Mouse (Mus musculus): ENCODE data around the gene B4galnt1. TPM values are rescaled to one million over a fixed set of nuclear protein-coding genes. Genes with fewer than 3 reads are reported as not detected.

Gene B4galnt1
- polyA plus RNA-seq, 1 experiment from 2014 or later, result 30.2 TPM

DNA sequence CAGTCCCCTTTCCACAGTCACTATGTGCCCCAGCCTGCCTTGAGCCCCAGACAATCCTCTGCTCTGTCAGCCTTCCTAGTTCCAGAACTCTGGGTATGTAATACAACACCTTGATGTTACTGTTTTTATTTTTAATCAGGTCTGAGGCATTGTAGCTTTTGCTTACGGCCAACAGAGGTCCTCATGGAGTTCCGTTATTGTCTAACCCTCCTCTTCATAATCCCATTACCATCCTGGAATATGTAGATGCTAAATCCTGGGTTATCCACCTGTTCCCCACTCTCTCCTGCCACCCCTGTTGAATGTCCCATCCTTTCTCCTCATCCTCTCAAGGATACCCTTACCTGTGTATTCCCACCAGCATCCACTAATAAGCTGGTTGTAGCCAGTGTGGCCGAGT is 11.2 kb downstream of the B4galnt1 start:
- Histone ChIP-seq H3K4me2 (replicated peaks) (no peak overlapping the region), H3K9me3 (no peaks in the 10 kb centered on the region), H3K27ac (no peak overlapping the region), H3K4me3 (replicated peaks) (no peak overlapping the region), H3K9ac (replicated peaks) (no peak overlapping the region), H3K4me1 (replicated peaks) (peaks cover 25% of the 10 kb centered on the region), H3K27me3 (peaks cover 72% of the 10 kb centered on the region), H3K36me3 (peaks cover 18% of the 10 kb centered on the region)
- ATAC-seq, result no peak
- 26% methylated on average over 3 of the region's 3 CpGs for WGBS

GRCm38 (mm10) chr10:127176756-127177155 is 11.7 kb downstream of the B4galnt1 start:
- H3K27me3 ChIP-seq, result peaks cover 72% of the 10 kb centered on the region
- no peak for ATAC-seq
- peaks cover 25% of the 10 kb centered on the region for H3K4me1 ChIP-seq (replicated peaks)
- H3K4me3 ChIP-seq (replicated peaks), result no peak overlapping the region
- peaks cover 15% of the 10 kb centered on the region for H3K36me3 ChIP-seq
- no peak overlapping the region for H3K27ac ChIP-seq
- WGBS, result 7% methylated on average over 7 of the region's 7 CpGs
- H3K9me3 ChIP-seq, result no peaks in the 10 kb centered on the region
- H3K4me2 ChIP-seq (replicated peaks), result no peak overlapping the region
- no peak overlapping the region for H3K9ac ChIP-seq (replicated peaks)

DNA sequence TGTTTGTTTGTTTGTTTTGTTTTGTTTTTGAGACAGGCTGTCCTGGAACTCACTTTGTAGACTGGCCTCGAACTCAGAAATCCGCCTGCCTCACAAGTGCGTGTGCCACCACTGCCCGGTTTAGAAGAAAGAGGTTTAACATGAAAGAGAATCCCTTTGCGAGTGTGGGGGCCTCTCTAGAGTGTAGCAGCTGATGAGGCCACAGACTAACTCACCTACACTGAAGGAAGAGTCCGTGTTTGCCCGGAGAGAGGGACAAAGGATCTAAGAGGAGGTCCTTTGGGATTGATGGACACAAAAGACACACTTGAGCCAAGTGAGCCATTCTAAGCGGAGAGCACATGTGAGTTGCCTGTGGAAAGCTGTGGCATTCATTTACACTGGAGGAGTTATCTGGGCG is 12.2 kb downstream of the B4galnt1 start:
- no peak overlapping the region for H3K9ac ChIP-seq (replicated peaks)
- peak overlapping the region; percentile 25; the same call in 1 of the 2 replicates for H3K4me3 ChIP-seq (replicated peaks)
- no peak overlapping the region for H3K27ac ChIP-seq
- ATAC-seq, result 0 out of 2 replicates have a peak, but pooled peaks have one; percentile 6
- peaks cover 25% of the 10 kb centered on the region for H3K4me1 ChIP-seq (replicated peaks)
- H3K4me2 ChIP-seq (replicated peaks), result peak overlapping the region; percentile 45; the same call in 1 of the 2 replicates
- peaks cover 10% of the 10 kb centered on the region; the same call in 1 of the 2 replicates for H3K36me3 ChIP-seq
- H3K9me3 ChIP-seq, result no peaks in the 10 kb centered on the region
- H3K27me3 ChIP-seq, result peaks cover 69% of the 10 kb centered on the region
- WGBS, result 22% methylated on average over 9 of the region's 9 CpGs

DNA sequence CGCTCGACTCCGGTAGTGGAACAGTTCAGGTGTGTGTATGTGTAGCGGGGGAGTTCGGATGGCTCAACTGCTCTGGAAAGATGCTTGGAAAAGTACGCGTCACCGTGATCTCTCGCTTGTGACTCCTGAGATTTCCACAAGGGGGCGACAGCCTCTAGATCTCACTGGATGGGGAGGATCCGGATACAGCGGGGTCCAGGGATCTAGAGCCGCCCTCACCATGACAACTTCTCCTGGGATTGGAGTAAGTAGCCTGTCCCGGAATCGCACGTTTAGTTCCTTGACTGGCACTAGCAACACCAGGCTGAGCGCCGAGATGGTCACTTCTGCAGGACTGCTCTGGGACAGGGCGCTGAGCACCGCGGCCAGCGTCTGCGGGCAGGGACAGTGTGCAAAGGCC is 12.7 kb downstream of the B4galnt1 start:
- WGBS, result 1% methylated on average over 23 of the region's 23 CpGs
- Histone ChIP-seq H3K9me3 (no peaks in the 10 kb centered on the region), H3K4me3 (replicated peaks) (peak overlapping the region; percentile 25), H3K9ac (replicated peaks) (no peak overlapping the region), H3K36me3 (0 out of 2 replicates have a peak, but pooled peaks cover 8% of the 10 kb centered on the region), H3K27ac (no peak overlapping the region), H3K27me3 (peaks cover 68% of the 10 kb centered on the region), H3K4me1 (replicated peaks) (peaks cover 25% of the 10 kb centered on the region), H3K4me2 (replicated peaks) (peak overlapping the region; percentile 45)
- peak; percentile 62 for ATAC-seq

- Histone ChIP-seq H3K9ac (replicated peaks) (no peak overlapping the region), H3K4me3 (replicated peaks) (peak overlapping the region; percentile 25), H3K36me3 (0 out of 2 replicates have a peak, but pooled peaks cover 3% of the 10 kb centered on the region), H3K27ac (no peak overlapping the region), H3K4me2 (replicated peaks) (peak overlapping the region; percentile 45), H3K9me3 (no peaks in the 10 kb centered on the region), H3K4me1 (replicated peaks) (peaks cover 27% of the 10 kb centered on the region), H3K27me3 (peaks cover 72% of the 10 kb centered on the region)
- ATAC-seq, result no peak
- WGBS, result 4% methylated on average over 41 of the region's 41 CpGs
Measured at GRCm38 (mm10) chr10:127178286-127179027, 13.4 kb downstream of the B4galnt1 start.

DNA sequence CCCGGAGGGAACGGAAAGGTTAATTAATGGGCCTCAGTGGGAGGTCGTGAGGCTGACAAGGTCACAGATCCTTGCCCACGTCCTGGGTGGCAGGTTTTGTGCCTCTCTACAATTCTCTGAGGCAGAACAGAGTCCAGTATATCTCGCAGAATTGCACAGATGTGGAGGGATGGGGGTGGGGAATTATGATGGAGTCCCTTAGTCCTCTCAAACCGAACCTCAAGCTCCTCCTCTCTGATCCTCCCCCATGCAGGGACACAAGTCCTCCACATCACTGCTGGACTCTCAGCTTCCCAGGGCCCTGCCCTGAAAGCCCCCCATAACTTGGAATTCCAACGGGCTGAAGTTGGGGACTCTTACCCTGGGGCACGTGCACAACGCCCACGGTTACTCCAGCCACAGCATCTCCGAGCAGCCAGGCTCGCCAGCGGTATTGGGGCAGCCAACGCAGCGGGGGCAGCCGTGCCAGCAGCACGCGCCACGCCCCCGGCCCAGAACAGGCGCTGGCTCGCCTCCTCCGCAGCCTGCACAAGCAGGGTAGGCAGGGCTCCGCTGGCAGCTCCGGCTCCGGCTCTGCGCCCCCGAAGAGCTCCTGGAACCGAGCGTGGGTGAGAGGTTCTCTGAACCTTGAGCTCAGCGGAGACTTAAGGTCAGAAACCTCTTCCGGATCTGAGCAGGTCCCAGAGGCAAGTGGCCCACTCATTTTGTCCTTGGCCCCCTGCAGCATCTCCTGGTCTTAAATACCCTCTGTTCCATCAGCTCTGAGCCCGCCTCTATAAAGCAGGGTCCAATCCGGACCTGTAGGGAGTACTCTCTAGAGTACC is 15.1 kb downstream of the B4galnt1 start, which contains the start of gene Slc26a10:
TSS of gene Slc26a10 (minus strand) at position 775 of the 824 bp plus-strand sequence.
- peaks cover 67% of the 10 kb centered on the region for H3K27me3 ChIP-seq
- no peaks in the 10 kb centered on the region for H3K9me3 ChIP-seq
- peak within 1 kb of the TSS; percentile 16 for H3K4me3 ChIP-seq (replicated peaks)
- H3K4me2 ChIP-seq (replicated peaks), result peak within 1 kb of the TSS; percentile 46
- no peak for ATAC-seq
- no peaks in the 10 kb centered on the region for H3K36me3 ChIP-seq
- peak within 1 kb of the TSS; percentile 56; the same call in 1 of the 2 replicates for H3K9ac ChIP-seq (replicated peaks)
- WGBS, result 1% methylated on average over 34 of the region's 34 CpGs
- H3K4me1 ChIP-seq (replicated peaks), result peaks cover 43% of the 10 kb centered on the region
- H3K27ac ChIP-seq, result no peak within 1 kb of the TSS

DNA sequence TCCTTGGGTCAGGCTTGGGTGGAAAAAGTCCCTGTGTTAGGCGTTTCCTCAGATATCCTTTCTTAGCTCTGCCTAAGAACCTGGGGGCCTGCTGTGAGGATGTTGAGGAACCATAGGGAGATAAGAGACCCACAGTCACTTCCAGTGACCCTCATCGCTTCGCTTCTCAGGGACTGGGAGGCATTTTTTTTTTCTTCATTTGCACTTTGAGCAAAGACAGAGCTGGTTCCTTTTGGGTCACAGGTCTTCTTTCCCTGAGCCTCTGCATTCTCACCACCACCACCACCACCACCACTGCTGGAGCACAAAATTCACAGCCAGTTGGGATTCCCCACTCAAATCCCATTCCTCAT is 15.6 kb downstream of the B4galnt1 start:
- peak overlapping the region; percentile 16 for H3K4me3 ChIP-seq (replicated peaks)
- H3K27me3 ChIP-seq, result peaks cover 65% of the 10 kb centered on the region
- no peak for ATAC-seq
- H3K9ac ChIP-seq (replicated peaks), result no peak overlapping the region
- H3K4me2 ChIP-seq (replicated peaks), result peak overlapping the region; percentile 46; the same call in 1 of the 2 replicates
- no peaks in the 10 kb centered on the region for H3K9me3 ChIP-seq
- peaks cover 43% of the 10 kb centered on the region for H3K4me1 ChIP-seq (replicated peaks)
- H3K36me3 ChIP-seq, result no peaks in the 10 kb centered on the region
- no peak overlapping the region for H3K27ac ChIP-seq
- WGBS, result 6% methylated on average over 3 of the region's 3 CpGs

DNA sequence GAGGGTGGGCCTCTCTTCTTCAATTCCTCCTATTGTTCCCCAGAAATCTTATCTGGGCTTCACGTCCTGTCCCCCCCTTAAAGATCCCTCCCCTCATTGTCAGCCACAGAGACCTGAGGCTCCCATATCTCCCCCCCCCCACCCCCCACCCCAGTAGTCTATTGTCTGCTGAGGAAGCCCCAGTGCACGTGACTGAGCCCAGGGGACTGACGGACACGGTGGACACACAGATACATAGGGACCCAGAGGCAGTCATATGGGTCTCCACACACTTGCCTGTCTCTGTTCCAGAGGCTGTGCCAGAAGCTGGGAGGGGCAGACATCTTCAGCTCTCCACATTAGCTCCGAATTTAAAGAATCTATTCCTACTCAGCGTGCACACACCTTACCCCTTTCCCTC is 16.5 kb downstream of the B4galnt1 start:
- no peak overlapping the region for H3K9ac ChIP-seq (replicated peaks)
- H3K4me2 ChIP-seq (replicated peaks), result no peak overlapping the region
- peaks cover 43% of the 10 kb centered on the region for H3K4me1 ChIP-seq (replicated peaks)
- H3K4me3 ChIP-seq (replicated peaks), result no peak overlapping the region
- no peak overlapping the region for H3K27ac ChIP-seq
- peaks cover 57% of the 10 kb centered on the region for H3K27me3 ChIP-seq
- H3K9me3 ChIP-seq, result no peaks in the 10 kb centered on the region
- no peak for ATAC-seq
- WGBS, result 64% methylated on average over 6 of the region's 6 CpGs
- peaks cover 2% of the 10 kb centered on the region; the same call in 1 of the 2 replicates for H3K36me3 ChIP-seq

- H3K36me3 ChIP-seq, result peaks cover 7% of the 10 kb centered on the region; the same call in 1 of the 2 replicates
- H3K4me3 ChIP-seq (replicated peaks), result no peak overlapping the region
- H3K9ac ChIP-seq (replicated peaks), result no peak overlapping the region
- H3K4me1 ChIP-seq (replicated peaks), result peaks cover 44% of the 10 kb centered on the region
- H3K4me2 ChIP-seq (replicated peaks), result no peak overlapping the region
- peaks cover 47% of the 10 kb centered on the region for H3K27me3 ChIP-seq
- no peak for ATAC-seq
- H3K9me3 ChIP-seq, result no peaks in the 10 kb centered on the region
- H3K27ac ChIP-seq, result no peak overlapping the region
- WGBS, result 96% methylated on average over 4 of the region's 4 CpGs
Measured at GRCm38 (mm10) chr10:127182624-127183023, 17.6 kb downstream of the B4galnt1 start.

DNA sequence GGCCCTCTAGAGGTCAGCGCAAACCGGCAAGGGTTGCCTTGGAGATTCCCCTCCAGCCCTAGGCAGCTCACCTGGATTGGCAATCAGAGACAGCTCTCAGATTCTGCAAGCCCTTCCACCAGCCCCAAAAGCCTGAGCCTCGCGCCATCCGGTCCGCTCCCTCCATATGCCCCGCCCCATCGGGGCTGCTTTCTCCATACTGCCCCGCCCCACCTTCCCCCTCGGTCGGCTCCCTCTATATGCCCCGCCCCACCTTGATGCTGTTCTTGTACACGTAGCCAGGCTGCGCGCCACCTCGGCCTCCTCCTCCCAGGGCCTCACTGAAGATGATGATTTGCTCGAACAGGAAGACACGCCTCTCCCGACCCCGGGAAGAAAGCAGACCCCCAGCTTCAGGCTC is 18.7 kb downstream of the B4galnt1 start:
- H3K9me3 ChIP-seq, result no peaks in the 10 kb centered on the region
- H3K9ac ChIP-seq (replicated peaks), result peak overlapping the region; percentile 47; the same call in 1 of the 2 replicates
- H3K27ac ChIP-seq, result no peak overlapping the region
- ATAC-seq, result no peak
- peak overlapping the region; percentile 29 for H3K4me2 ChIP-seq (replicated peaks)
- WGBS, result 13% methylated on average over 20 of the region's 20 CpGs
- peaks cover 7% of the 10 kb centered on the region; the same call in 1 of the 2 replicates for H3K36me3 ChIP-seq
- peaks cover 40% of the 10 kb centered on the region for H3K4me1 ChIP-seq (replicated peaks)
- no peak overlapping the region for H3K4me3 ChIP-seq (replicated peaks)
- H3K27me3 ChIP-seq, result peaks cover 36% of the 10 kb centered on the region

GRCm38 (mm10) chr10:127185101-127185500 is 20.1 kb downstream of the B4galnt1 start:
- H3K9me3 ChIP-seq, result no peaks in the 10 kb centered on the region
- WGBS, result 72% methylated on average over 9 of the region's 9 CpGs
- no peak overlapping the region for H3K4me2 ChIP-seq (replicated peaks)
- peaks cover 23% of the 10 kb centered on the region for H3K27me3 ChIP-seq
- ATAC-seq, result no peak
- no peak overlapping the region for H3K9ac ChIP-seq (replicated peaks)
- H3K4me1 ChIP-seq (replicated peaks), result peaks cover 49% of the 10 kb centered on the region
- H3K27ac ChIP-seq, result no peak overlapping the region
- no peak overlapping the region for H3K4me3 ChIP-seq (replicated peaks)
- H3K36me3 ChIP-seq, result peaks cover 7% of the 10 kb centered on the region; the same call in 1 of the 2 replicates

DNA sequence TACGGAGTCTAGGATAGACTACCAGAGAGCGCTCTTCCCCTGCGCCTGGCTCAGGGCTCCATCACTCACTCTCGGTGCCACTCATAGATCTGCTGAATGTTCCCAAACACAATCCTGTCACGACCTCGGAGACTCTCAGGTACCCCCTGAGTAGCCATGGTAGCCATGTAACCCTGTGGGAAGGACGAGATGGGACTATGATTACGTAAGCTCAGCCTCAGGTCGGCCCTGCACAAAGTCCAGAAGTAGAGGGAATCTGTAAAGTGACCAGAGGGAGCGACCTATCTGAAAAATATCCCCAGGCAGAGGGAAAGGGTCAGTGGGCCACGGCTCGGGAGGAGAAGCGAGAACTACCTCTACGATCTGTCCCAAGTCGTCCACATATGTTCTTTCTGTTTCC is 20.5 kb downstream of the B4galnt1 start:
- 83% methylated on average over 15 of the region's 15 CpGs for WGBS
- peaks cover 49% of the 10 kb centered on the region for H3K4me1 ChIP-seq (replicated peaks)

More for the DNA sequence above, 20.5 kb downstream of the B4galnt1 start:
- H3K9me3 ChIP-seq, result no peaks in the 10 kb centered on the region
- ATAC-seq, result no peak
- no peak overlapping the region for H3K27ac ChIP-seq
- H3K4me2 ChIP-seq (replicated peaks), result no peak overlapping the region
- peaks cover 19% of the 10 kb centered on the region for H3K27me3 ChIP-seq
- peaks cover 8% of the 10 kb centered on the region; the same call in 1 of the 2 replicates for H3K36me3 ChIP-seq
- H3K9ac ChIP-seq (replicated peaks), result no peak overlapping the region
- no peak overlapping the region for H3K4me3 ChIP-seq (replicated peaks)
